Mouse (Mus musculus): ENCODE data around the gene Cdk19. TPM values are rescaled to one million over a fixed set of nuclear protein-coding genes. Genes with fewer than 3 reads are reported as not detected.

The Cdk19 gene
- polyA plus RNA-seq, 1 experiment from 2014 or later = 2.7 TPM

GRCm38 (mm10) chr10:40467174-40467911 lies 128.0 kb downstream of the Cdk19 start:
- no peak overlapping the region for H3K27ac ChIP-seq (ENCODE audit: low read length)
- WGBS (ENCODE audit: insufficient replicate concordance) = 53% methylated on average over 8 of the region's 8 CpGs

GRCm38 (mm10) chr10:40467912-40468254 lies 128.5 kb downstream of the Cdk19 start:
- Histone ChIP-seq H3K9me3 (replicated peaks; ENCODE audit: control insufficient read depth, low read length) (no peaks in the 10 kb centered on the region), H3K27me3 (ENCODE audit: control insufficient read depth, insufficient read depth, low read depth, low read length) (no peaks in the 10 kb centered on the region), H3K27ac (ENCODE audit: low read length) (no peak overlapping the region), H3K4me2 (ENCODE audit: low read depth, low read length) (no peak overlapping the region), H3K4me3 (ENCODE audit: low read depth, low read length) (no peak overlapping the region), H3K36me3 (ENCODE audit: control insufficient read depth, insufficient read depth) (no peaks in the 10 kb centered on the region), H3K9ac (ENCODE audit: low read depth, low read length) (no peak overlapping the region), H3K4me1 (ENCODE audit: control insufficient read depth, low read depth, low read length) (no peaks in the 10 kb centered on the region)
- no peak for ATAC-seq (ENCODE audit: low read depth)
- 30% methylated on average over 1 of the region's 1 CpGs for WGBS (ENCODE audit: insufficient replicate concordance)

More at GRCm38 (mm10) chr10:40467174-40467911, 128.0 kb downstream of the Cdk19 start:
- H3K4me2 ChIP-seq (ENCODE audit: low read depth, low read length) = no peak overlapping the region
- H3K36me3 ChIP-seq (ENCODE audit: control insufficient read depth, insufficient read depth) = no peaks in the 10 kb centered on the region
- H3K9ac ChIP-seq (ENCODE audit: low read depth, low read length) = no peak overlapping the region
- H3K4me1 ChIP-seq (ENCODE audit: control insufficient read depth, low read depth, low read length) = no peaks in the 10 kb centered on the region
- H3K27me3 ChIP-seq (ENCODE audit: control insufficient read depth, insufficient read depth, low read depth, low read length) = no peaks in the 10 kb centered on the region
- no peak for ATAC-seq (ENCODE audit: low read depth)
- no peak overlapping the region for H3K4me3 ChIP-seq (ENCODE audit: low read depth, low read length)
- no peaks in the 10 kb centered on the region for H3K9me3 ChIP-seq (replicated peaks; ENCODE audit: control insufficient read depth, low read length)

GRCm38 (mm10) chr10:40469145-40469544 lies 129.8 kb downstream of the Cdk19 start:
- H3K9me3 ChIP-seq (replicated peaks; ENCODE audit: control insufficient read depth, low read length) = no peaks in the 10 kb centered on the region
- no peak overlapping the region for H3K9ac ChIP-seq (ENCODE audit: low read depth, low read length)
- no peaks in the 10 kb centered on the region for H3K27me3 ChIP-seq (ENCODE audit: control insufficient read depth, insufficient read depth, low read depth, low read length)
- 70% methylated on average over 2 of the region's 2 CpGs for WGBS (ENCODE audit: insufficient replicate concordance)
- H3K27ac ChIP-seq (ENCODE audit: low read length) = no peak overlapping the region
- H3K4me2 ChIP-seq (ENCODE audit: low read depth, low read length) = no peak overlapping the region
- ATAC-seq (ENCODE audit: low read depth) = no peak
- no peaks in the 10 kb centered on the region for H3K4me1 ChIP-seq (ENCODE audit: control insufficient read depth, low read depth, low read length)
- H3K36me3 ChIP-seq (ENCODE audit: control insufficient read depth, insufficient read depth) = no peaks in the 10 kb centered on the region
- no peak overlapping the region for H3K4me3 ChIP-seq (ENCODE audit: low read depth, low read length)

DNA sequence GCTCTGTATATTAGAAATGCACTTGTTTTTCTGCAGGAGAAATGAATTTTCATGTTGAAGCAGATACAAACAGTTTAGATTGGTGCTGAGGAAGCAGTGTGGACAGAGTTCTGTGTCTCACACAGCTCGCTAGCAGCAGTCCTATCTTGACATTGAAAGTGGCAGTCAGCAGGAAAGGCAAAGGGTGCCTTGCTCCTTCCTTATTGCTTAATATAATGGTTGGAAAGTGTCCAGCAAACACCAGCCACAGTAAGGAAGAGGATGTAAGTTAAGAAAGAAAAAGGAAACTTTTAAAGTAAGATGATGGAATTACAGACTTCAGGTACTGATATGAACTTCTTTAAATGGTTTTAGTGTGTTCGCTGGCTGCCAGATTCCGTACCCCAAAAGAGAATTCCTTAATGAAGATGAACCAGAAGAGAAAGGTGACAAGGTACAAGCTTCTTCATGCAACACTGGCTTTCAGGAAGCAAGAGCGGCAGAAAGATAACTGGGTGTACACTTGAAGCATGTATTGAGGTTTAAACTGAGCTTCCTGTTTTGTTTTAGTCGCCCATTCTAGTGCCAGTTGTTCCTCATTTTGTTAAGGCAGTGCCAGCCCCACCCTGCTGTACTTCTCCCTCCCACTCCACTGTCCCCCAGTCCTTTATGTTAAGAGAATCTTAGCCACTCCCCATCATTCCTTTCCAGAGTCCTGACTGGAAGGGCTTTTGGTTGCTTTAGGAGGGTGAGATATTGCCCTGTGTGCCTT lies 137.3 kb downstream of the Cdk19 start:
- peak overlapping the region; percentile 72 for H3K27ac ChIP-seq (ENCODE audit: low read length)
- no peaks in the 10 kb centered on the region for H3K36me3 ChIP-seq (ENCODE audit: control insufficient read depth, insufficient read depth)
- WGBS (ENCODE audit: insufficient replicate concordance) = 21% methylated on average over 5 of the region's 5 CpGs
- no peaks in the 10 kb centered on the region; the same call in 1 of the 2 replicates for H3K4me1 ChIP-seq (ENCODE audit: control insufficient read depth, low read depth, low read length)
- H3K9ac ChIP-seq (ENCODE audit: low read depth, low read length) = no peak overlapping the region
- no peaks in the 10 kb centered on the region for H3K27me3 ChIP-seq (ENCODE audit: control insufficient read depth, insufficient read depth, low read depth, low read length)
- H3K9me3 ChIP-seq (replicated peaks; ENCODE audit: control insufficient read depth, low read length) = no peaks in the 10 kb centered on the region
- H3K4me3 ChIP-seq (ENCODE audit: low read depth, low read length) = no peak overlapping the region
- no peak overlapping the region for H3K4me2 ChIP-seq (ENCODE audit: low read depth, low read length)
- ATAC-seq (ENCODE audit: low read depth) = peak; percentile 45

- no peak for ATAC-seq (ENCODE audit: low read depth)
- H3K27me3 ChIP-seq (ENCODE audit: control insufficient read depth, insufficient read depth, low read depth, low read length) = no peaks in the 10 kb centered on the region
- H3K4me1 ChIP-seq (ENCODE audit: control insufficient read depth, low read depth, low read length) = no peaks in the 10 kb centered on the region; the same call in 1 of the 2 replicates
- H3K4me2 ChIP-seq (ENCODE audit: low read depth, low read length) = no peak overlapping the region
- peak overlapping the region; percentile 68; the same call in 1 of the 2 replicates for H3K27ac ChIP-seq (ENCODE audit: low read length)
- WGBS (ENCODE audit: insufficient replicate concordance) = 82% methylated on average over 18 of the region's 18 CpGs
- no peak overlapping the region for H3K9ac ChIP-seq (ENCODE audit: low read depth, low read length)
- no peaks in the 10 kb centered on the region for H3K36me3 ChIP-seq (ENCODE audit: control insufficient read depth, insufficient read depth)
- H3K9me3 ChIP-seq (replicated peaks; ENCODE audit: control insufficient read depth, low read length) = no peaks in the 10 kb centered on the region
- no peak overlapping the region for H3K4me3 ChIP-seq (ENCODE audit: low read depth, low read length)
Observed at GRCm38 (mm10) chr10:40477426-40478075, 138.2 kb downstream of the Cdk19 start.

DNA sequence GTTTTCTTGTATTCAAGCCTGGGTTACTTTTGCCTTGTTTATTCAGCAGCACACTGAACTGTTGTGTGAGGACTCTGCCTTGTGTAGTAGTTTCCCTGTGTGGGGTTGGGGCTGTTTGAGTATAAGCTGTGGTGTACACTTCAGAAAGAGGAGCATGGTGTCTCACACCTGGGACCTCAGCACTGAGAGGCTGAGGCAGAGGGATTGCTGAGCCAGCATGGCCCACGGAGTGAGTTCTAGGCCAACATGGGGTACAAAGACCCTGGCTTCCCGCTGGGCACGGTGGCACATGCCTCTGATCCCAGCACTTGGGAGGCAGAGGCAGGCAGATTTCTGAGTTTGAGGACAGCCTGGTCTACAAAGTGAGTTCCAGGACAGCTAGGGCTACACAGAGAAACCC lies 139.3 kb downstream of the Cdk19 start:
- H3K4me2 ChIP-seq (ENCODE audit: low read depth, low read length) = no peak overlapping the region
- no peaks in the 10 kb centered on the region; the same call in 1 of the 2 replicates for H3K4me1 ChIP-seq (ENCODE audit: control insufficient read depth, low read depth, low read length)
- no peaks in the 10 kb centered on the region for H3K27me3 ChIP-seq (ENCODE audit: control insufficient read depth, insufficient read depth, low read depth, low read length)
- ATAC-seq (ENCODE audit: low read depth) = no peak
- WGBS (ENCODE audit: insufficient replicate concordance) = 92% methylated on average over 3 of the region's 3 CpGs
- H3K4me3 ChIP-seq (ENCODE audit: low read depth, low read length) = no peak overlapping the region
- no peak overlapping the region for H3K27ac ChIP-seq (ENCODE audit: low read length)
- H3K9ac ChIP-seq (ENCODE audit: low read depth, low read length) = no peak overlapping the region
- no peaks in the 10 kb centered on the region for H3K9me3 ChIP-seq (replicated peaks; ENCODE audit: control insufficient read depth, low read length)
- no peaks in the 10 kb centered on the region for H3K36me3 ChIP-seq (ENCODE audit: control insufficient read depth, insufficient read depth)

DNA sequence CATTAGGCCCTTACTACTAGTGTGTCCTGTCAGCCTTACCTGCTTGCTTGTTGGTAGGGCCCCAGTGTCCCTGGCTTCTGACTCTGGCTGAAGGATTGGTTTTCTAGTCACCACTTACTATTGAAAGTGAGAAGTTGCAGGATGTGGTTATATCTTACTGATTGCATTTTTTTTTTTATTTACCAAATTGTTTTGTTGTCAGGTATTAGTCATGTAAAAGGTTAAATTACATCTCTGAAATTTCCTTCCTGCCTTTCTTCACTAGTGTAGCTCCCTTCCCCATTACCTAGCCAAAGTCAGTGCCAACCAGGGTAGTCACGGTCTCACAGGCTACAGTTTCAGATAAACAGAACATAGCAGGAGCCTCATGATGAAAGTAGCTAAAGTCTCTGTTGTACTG lies 139.9 kb downstream of the Cdk19 start:
- peak; percentile 45 for ATAC-seq (ENCODE audit: low read depth)
- H3K36me3 ChIP-seq (ENCODE audit: control insufficient read depth, insufficient read depth) = no peaks in the 10 kb centered on the region
- H3K9me3 ChIP-seq (replicated peaks; ENCODE audit: control insufficient read depth, low read length) = no peaks in the 10 kb centered on the region
- no peak overlapping the region for H3K27ac ChIP-seq (ENCODE audit: low read length)
- no peak overlapping the region for H3K9ac ChIP-seq (ENCODE audit: low read depth, low read length)
- H3K4me1 ChIP-seq (ENCODE audit: control insufficient read depth, low read depth, low read length) = no peaks in the 10 kb centered on the region; the same call in 1 of the 2 replicates
- no peaks in the 10 kb centered on the region for H3K27me3 ChIP-seq (ENCODE audit: control insufficient read depth, insufficient read depth, low read depth, low read length)
- WGBS (ENCODE audit: insufficient replicate concordance) = 50% methylated on average over 1 of the region's 1 CpGs
- no peak overlapping the region for H3K4me2 ChIP-seq (ENCODE audit: low read depth, low read length)
- no peak overlapping the region for H3K4me3 ChIP-seq (ENCODE audit: low read depth, low read length)

- H3K27me3 ChIP-seq (ENCODE audit: control insufficient read depth, insufficient read depth, low read depth, low read length) = no peaks in the 10 kb centered on the region
- H3K4me1 ChIP-seq (ENCODE audit: control insufficient read depth, low read depth, low read length) = no peaks in the 10 kb centered on the region; the same call in 1 of the 2 replicates
- H3K27ac ChIP-seq (ENCODE audit: low read length) = no peak overlapping the region
- no peak overlapping the region for H3K4me2 ChIP-seq (ENCODE audit: low read depth, low read length)
- H3K9ac ChIP-seq (ENCODE audit: low read depth, low read length) = no peak overlapping the region
- no peak for ATAC-seq (ENCODE audit: low read depth)
- H3K4me3 ChIP-seq (ENCODE audit: low read depth, low read length) = no peak overlapping the region
- no peaks in the 10 kb centered on the region for H3K36me3 ChIP-seq (ENCODE audit: control insufficient read depth, insufficient read depth)
- no peaks in the 10 kb centered on the region for H3K9me3 ChIP-seq (replicated peaks; ENCODE audit: control insufficient read depth, low read length)
- WGBS (ENCODE audit: insufficient replicate concordance) = 51% methylated on average over 8 of the region's 8 CpGs
Observed at GRCm38 (mm10) chr10:40479621-40480193, 140.3 kb downstream of the Cdk19 start.

Measured in liver, embryonic 16.5 days (tissue).